Mouse (Mus musculus): Measurements from ENCODE around the gene Crebrf.

GRCm38 (mm10) chr17:26688795-26689735, 26.4 kb upstream of the Crebrf start:
- no peak for TF ChIP-seq CTCF (IDR thresholded peaks at IDR 0.05; ENCODE audit: insufficient read depth, low read length)
- TF ChIP-seq POLR2A (IDR thresholded peaks at IDR 0.05; ENCODE audit: borderline replicate concordance, extremely low read depth, low read depth, low read length): no peak
